Mouse (Mus musculus): ENCODE results near the gene Ppp1r13l. TPM values are rescaled to one million over a fixed set of nuclear protein-coding genes. Genes with fewer than 3 reads are reported as not detected.

The Ppp1r13l gene
- polyA plus RNA-seq, 1 experiment from 2014 or later: 10.3 TPM

GRCm38 (mm10) chr7:19410766-19411344, 51.3 kb downstream of the Ppp1r13l start:
- WGBS: 68% methylated on average over 11 of the region's 11 CpGs
- no peak overlapping the region for H3K9ac ChIP-seq (ENCODE audit: low read length)
- no peak for TF ChIP-seq EP300 (optimal IDR thresholded peaks at IDR 0.05)
- TF ChIP-seq CTCF (IDR thresholded peaks at IDR 0.05; ENCODE audit: low read depth): no peak
- DNase-seq (ENCODE audit: low spot score) (no peak), ATAC-seq (ENCODE audit: low FRiP score, low TSS enrichment) (peak; percentile 48; the same call in 1 of the 2 replicates)
- peak overlapping the region; percentile 27; the same call in 1 of the 2 replicates for H3K4me2 ChIP-seq (replicated peaks; ENCODE audit: low read depth)
- H3K4me3 ChIP-seq (ENCODE audit: low read depth, low read length): peak overlapping the region; percentile 8; the same call in 1 of the 2 replicates
- no peaks in the 10 kb centered on the region for H3K36me3 ChIP-seq (ENCODE audit: control insufficient read depth, insufficient read depth, low read length)
- H3K27me3 ChIP-seq (ENCODE audit: control insufficient read depth, insufficient read depth, low read length): no peaks in the 10 kb centered on the region; the same call in 1 of the 2 replicates
- H3K9me3 ChIP-seq (ENCODE audit: control insufficient read depth, low read length): no peaks in the 10 kb centered on the region
- no peaks in the 10 kb centered on the region for H3K4me1 ChIP-seq (replicated peaks; ENCODE audit: control insufficient read depth, insufficient read depth)
- peak overlapping the region; percentile 24; the same call in 1 of the 2 replicates for H3K27ac ChIP-seq (replicated peaks)

GRCm38 (mm10) chr7:19411783-19412182, 52.2 kb downstream of the Ppp1r13l start:
- Histone ChIP-seq H3K36me3 (ENCODE audit: control insufficient read depth, insufficient read depth, low read length) (no peaks in the 10 kb centered on the region), H3K4me2 (replicated peaks; ENCODE audit: low read depth) (no peak overlapping the region), H3K4me1 (replicated peaks; ENCODE audit: control insufficient read depth, insufficient read depth) (no peaks in the 10 kb centered on the region), H3K4me3 (ENCODE audit: low read depth, low read length) (no peak overlapping the region), H3K27me3 (ENCODE audit: control insufficient read depth, insufficient read depth, low read length) (no peaks in the 10 kb centered on the region; the same call in 1 of the 2 replicates), H3K27ac (replicated peaks) (no peak overlapping the region), H3K9ac (ENCODE audit: low read length) (no peak overlapping the region), H3K9me3 (ENCODE audit: control insufficient read depth, low read length) (no peaks in the 10 kb centered on the region)
- no peak for DNase-seq (ENCODE audit: low spot score)
- TF ChIP-seq CTCF (IDR thresholded peaks at IDR 0.05; ENCODE audit: low read depth): no peak
- TF ChIP-seq EP300 (optimal IDR thresholded peaks at IDR 0.05): no peak
- 67% methylated on average over 5 of the region's 5 CpGs for WGBS
- ATAC-seq (ENCODE audit: low FRiP score, low TSS enrichment): no peak

GRCm38 (mm10) chr7:19413525-19413924, 54.0 kb downstream of the Ppp1r13l start:
- no peaks in the 10 kb centered on the region; the same call in 1 of the 2 replicates for H3K27me3 ChIP-seq (ENCODE audit: control insufficient read depth, insufficient read depth, low read length)
- H3K9ac ChIP-seq (ENCODE audit: low read length): no peak overlapping the region
- H3K27ac ChIP-seq (replicated peaks): no peak overlapping the region
- no peak overlapping the region for H3K4me3 ChIP-seq (ENCODE audit: low read depth, low read length)
- 66% methylated on average over 3 of the region's 3 CpGs for WGBS
- H3K36me3 ChIP-seq (ENCODE audit: control insufficient read depth, insufficient read depth, low read length): no peaks in the 10 kb centered on the region
- H3K4me2 ChIP-seq (replicated peaks; ENCODE audit: low read depth): no peak overlapping the region
- TF ChIP-seq EP300 (optimal IDR thresholded peaks at IDR 0.05): no peak
- no peak for TF ChIP-seq CTCF (IDR thresholded peaks at IDR 0.05; ENCODE audit: low read depth)
- H3K4me1 ChIP-seq (replicated peaks; ENCODE audit: control insufficient read depth, insufficient read depth): no peaks in the 10 kb centered on the region
- no peaks in the 10 kb centered on the region for H3K9me3 ChIP-seq (ENCODE audit: control insufficient read depth, low read length)
- ATAC-seq (ENCODE audit: low FRiP score, low TSS enrichment) (no peak), DNase-seq (ENCODE audit: low spot score) (no peak)

- WGBS: 61% methylated on average over 15 of the region's 15 CpGs
- ATAC-seq (ENCODE audit: low FRiP score, low TSS enrichment) (no peak), DNase-seq (ENCODE audit: low spot score) (no peak)
- no peaks in the 10 kb centered on the region for H3K36me3 ChIP-seq (ENCODE audit: control insufficient read depth, insufficient read depth, low read length)
- H3K27ac ChIP-seq (replicated peaks): no peak overlapping the region
- H3K27me3 ChIP-seq (ENCODE audit: control insufficient read depth, insufficient read depth, low read length): no peaks in the 10 kb centered on the region
- no peak overlapping the region for H3K4me2 ChIP-seq (replicated peaks; ENCODE audit: low read depth)
- no peaks in the 10 kb centered on the region for H3K4me1 ChIP-seq (replicated peaks; ENCODE audit: control insufficient read depth, insufficient read depth)
- no peak overlapping the region for H3K9ac ChIP-seq (ENCODE audit: low read length)
- no peak for TF ChIP-seq EP300 (optimal IDR thresholded peaks at IDR 0.05)
- no peak for TF ChIP-seq CTCF (IDR thresholded peaks at IDR 0.05; ENCODE audit: low read depth)
- no peak overlapping the region for H3K4me3 ChIP-seq (ENCODE audit: low read depth, low read length)
- no peaks in the 10 kb centered on the region for H3K9me3 ChIP-seq (ENCODE audit: control insufficient read depth, low read length)
Measured at GRCm38 (mm10) chr7:19416590-19416989, 57.0 kb downstream of the Ppp1r13l start.

DNA sequence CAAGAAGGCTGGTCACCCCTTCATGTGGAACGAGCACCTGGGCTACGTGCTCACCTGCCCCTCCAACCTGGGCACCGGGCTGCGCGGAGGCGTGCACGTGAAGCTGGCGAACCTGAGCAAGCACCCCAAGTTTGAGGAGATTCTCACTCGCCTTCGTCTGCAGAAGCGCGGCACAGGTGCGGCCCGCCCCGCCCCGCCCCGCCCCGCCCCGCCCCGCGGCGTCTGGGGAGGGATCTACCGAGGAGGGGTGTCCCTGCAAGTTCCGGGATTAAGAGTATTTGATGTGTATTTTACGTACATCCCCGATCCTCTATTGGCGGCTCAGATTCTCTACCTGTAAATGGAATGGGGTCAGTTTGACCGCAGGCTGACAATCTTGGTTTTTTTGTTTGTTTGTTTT, 60.6 kb downstream of the Ppp1r13l start:
- Histone ChIP-seq H3K27ac (replicated peaks) (no peak overlapping the region), H3K9ac (ENCODE audit: low read length) (no peak overlapping the region), H3K9me3 (ENCODE audit: control insufficient read depth, low read length) (no peaks in the 10 kb centered on the region), H3K36me3 (ENCODE audit: control insufficient read depth, insufficient read depth, low read length) (no peaks in the 10 kb centered on the region), H3K4me3 (ENCODE audit: low read depth, low read length) (no peak overlapping the region), H3K4me1 (replicated peaks; ENCODE audit: control insufficient read depth, insufficient read depth) (no peaks in the 10 kb centered on the region), H3K4me2 (replicated peaks; ENCODE audit: low read depth) (no peak overlapping the region; the same call in 1 of the 2 replicates), H3K27me3 (ENCODE audit: control insufficient read depth, insufficient read depth, low read length) (no peaks in the 10 kb centered on the region)
- DNase-seq (ENCODE audit: low spot score) (peak; percentile 32), ATAC-seq (ENCODE audit: low FRiP score, low TSS enrichment) (no peak)
- TF ChIP-seq CTCF (IDR thresholded peaks at IDR 0.05; ENCODE audit: low read depth) (no peak), EP300 (optimal IDR thresholded peaks at IDR 0.05) (no peak)
- 11% methylated on average over 17 of the region's 28 CpGs for WGBS
